Mouse (Mus musculus) liver, embryonic 15.5 days (tissue): ENCODE measurements around the gene Bcl9l. TPM values are rescaled to one million over a fixed set of nuclear protein-coding genes. Genes with fewer than 3 reads are reported as not detected.
A peak's percentile ranks its signal among the peaks of the same experiment; 100 is the strongest.

Source experiments
- ATAC-seq: fragments of 200-750 bp; cut with Nextera tagmentation; 2 replicates; pipeline ENCODE4 v1.8.0; 2017; ENCODE audit warnings: moderate number of reproducible peaks, mild to moderate bottlenecking, moderate library complexity; ENCODE audit not compliant: insufficient read depth
- H3K27ac ChIP-seq: fragments of 300-500 bp; sonication (generic); replicated peaks from 2 replicates; pipeline ENCODE4 v1.5.1; 2015; ENCODE audit warnings: mild to moderate bottlenecking, inconsistent platforms
- H3K27me3 ChIP-seq: fragments of 300-500 bp; sonication (generic); 2 replicates; pipeline ENCODE4 v1.6.1; 2015; ENCODE audit warnings: mild to moderate bottlenecking, inconsistent platforms
- H3K36me3 ChIP-seq: fragments of 300-500 bp; sonication (generic); replicated peaks from 2 replicates; pipeline ENCODE4 v1.6.1; 2015; ENCODE audit warnings: moderate library complexity, mild to moderate bottlenecking, inconsistent platforms
- H3K4me1 ChIP-seq: fragments of 300-500 bp; sonication (generic); replicated peaks from 2 replicates; pipeline ENCODE4 v1.6.1; 2015; ENCODE audit warnings: inconsistent platforms
- H3K4me2 ChIP-seq: fragments of 300-500 bp; sonication (generic); 2 replicates; pipeline ENCODE4 v1.6.1; 2015; ENCODE audit warnings: moderate library complexity, mild to moderate bottlenecking, inconsistent platforms
- H3K4me3 ChIP-seq: fragments of 300-500 bp; sonication (generic); replicated peaks from 2 replicates; pipeline ENCODE4 v1.5.1; 2015; ENCODE audit warnings: mild to moderate bottlenecking, inconsistent platforms
- H3K9ac ChIP-seq: fragments of 300-500 bp; sonication (generic); 2 replicates; pipeline ENCODE4 v1.6.1; 2015; ENCODE audit warnings: moderate library complexity, mild to moderate bottlenecking, inconsistent platforms
- H3K9me3 ChIP-seq: fragments of 300-500 bp; sonication (generic); replicated peaks from 2 replicates; pipeline ENCODE4 v1.6.1; 2016; ENCODE audit warnings: inconsistent platforms
- WGBS: fragments of 180-500 bp; shearing (Covaris S2); methylation state at CpG from one replicate; pipeline ENCODE4 v1.1.7; 2015; ENCODE audit warnings: mixed read lengths; ENCODE audit not compliant: insufficient replicate concordance; 5-methylcytosine and 5-hydroxymethylcytosine counted together
- polyA plus RNA-seq: library from polyadenylated mRNA; unstranded; fragments of >200 nt; fragmentation: Nextera tagmentation; extraction: Ambion mirVana; gene quantifications from 2 replicates; pipeline ENCODE4 v1.2.1, GENCODE M21; 2015

The Bcl9l gene
- polyA plus RNA-seq, 1 experiment from 2014 or later, result 1.9 TPM

- no peak overlapping the region for H3K27ac ChIP-seq
- peak overlapping the region; percentile 67 for H3K4me2 ChIP-seq
- ATAC-seq, result no peak
- H3K9ac ChIP-seq, result no peak overlapping the region
- peaks cover 43% of the 10 kb centered on the region for H3K27me3 ChIP-seq
- H3K4me3 ChIP-seq, result 0 out of 2 replicates have a peak overlapping the region, but pooled peaks have one; percentile 40
- H3K4me1 ChIP-seq, result peaks cover 60% of the 10 kb centered on the region
- no peaks in the 10 kb centered on the region for H3K36me3 ChIP-seq
- H3K9me3 ChIP-seq, result no peaks in the 10 kb centered on the region
- WGBS, result 45% methylated on average over 20 of the region's 20 CpGs
Measured at GRCm38 (mm10) chr9:44499356-44500162, 16.9 kb downstream of the Bcl9l start.

- no peak for ATAC-seq
- 62% methylated on average over 5 of the region's 5 CpGs for WGBS
- H3K9ac ChIP-seq, result no peak overlapping the region
- H3K27me3 ChIP-seq, result peaks cover 43% of the 10 kb centered on the region
- no peak overlapping the region for H3K4me2 ChIP-seq
- no peak overlapping the region for H3K4me3 ChIP-seq
- H3K9me3 ChIP-seq, result no peaks in the 10 kb centered on the region
- H3K4me1 ChIP-seq, result peaks cover 54% of the 10 kb centered on the region
- H3K36me3 ChIP-seq, result no peaks in the 10 kb centered on the region
- H3K27ac ChIP-seq, result no peak overlapping the region
Measured at GRCm38 (mm10) chr9:44500163-44500533, 17.5 kb downstream of the Bcl9l start.

GRCm38 (mm10) chr9:44500638-44501175 lies 18.1 kb downstream of the Bcl9l start:
- Histone ChIP-seq H3K4me2 (no peak overlapping the region), H3K4me3 (no peak overlapping the region), H3K4me1 (peaks cover 51% of the 10 kb centered on the region), H3K9me3 (no peaks in the 10 kb centered on the region), H3K9ac (no peak overlapping the region), H3K36me3 (peaks cover 3% of the 10 kb centered on the region; the same call in 1 of the 2 replicates), H3K27ac (no peak overlapping the region), H3K27me3 (peaks cover 43% of the 10 kb centered on the region)
- no peak for ATAC-seq
- 73% methylated on average over 8 of the region's 8 CpGs for WGBS

- 66% methylated on average over 10 of the region's 10 CpGs for WGBS
- Histone ChIP-seq H3K27me3 (peaks cover 42% of the 10 kb centered on the region), H3K9ac (no peak overlapping the region), H3K4me2 (no peak overlapping the region), H3K4me1 (peaks cover 50% of the 10 kb centered on the region), H3K4me3 (no peak overlapping the region), H3K9me3 (no peaks in the 10 kb centered on the region), H3K27ac (no peak overlapping the region), H3K36me3 (peaks cover 8% of the 10 kb centered on the region; the same call in 1 of the 2 replicates)
- ATAC-seq, result no peak
Measured at GRCm38 (mm10) chr9:44501206-44501879, 18.7 kb downstream of the Bcl9l start.

- no peak overlapping the region for H3K9ac ChIP-seq
- ATAC-seq, result no peak
- no peak overlapping the region for H3K4me3 ChIP-seq
- H3K9me3 ChIP-seq, result no peaks in the 10 kb centered on the region
- peaks cover 44% of the 10 kb centered on the region for H3K4me1 ChIP-seq
- H3K27ac ChIP-seq, result no peak overlapping the region
- WGBS, result 0% methylated on average over 4 of the region's 4 CpGs
- peaks cover 36% of the 10 kb centered on the region for H3K27me3 ChIP-seq
- H3K36me3 ChIP-seq, result peaks cover 13% of the 10 kb centered on the region; the same call in 1 of the 2 replicates
- H3K4me2 ChIP-seq, result no peak overlapping the region
Measured at GRCm38 (mm10) chr9:44502006-44502405, 19.4 kb downstream of the Bcl9l start.

GRCm38 (mm10) chr9:44504893-44505823 lies 22.5 kb downstream of the Bcl9l start:
- ATAC-seq, result no peak
- Histone ChIP-seq H3K4me3 (no peak overlapping the region), H3K4me1 (peaks cover 30% of the 10 kb centered on the region), H3K9ac (no peak overlapping the region), H3K27me3 (peaks cover 4% of the 10 kb centered on the region), H3K4me2 (no peak overlapping the region), H3K9me3 (no peaks in the 10 kb centered on the region), H3K36me3 (peaks cover 13% of the 10 kb centered on the region; the same call in 1 of the 2 replicates), H3K27ac (no peak overlapping the region)
- WGBS, result 68% methylated on average over 20 of the region's 20 CpGs

- Histone ChIP-seq H3K4me2 (peak overlapping the region; percentile 20; the same call in 1 of the 2 replicates), H3K9me3 (no peaks in the 10 kb centered on the region), H3K27me3 (no peaks in the 10 kb centered on the region; the same call in none of the 2 replicates), H3K27ac (no peak overlapping the region), H3K4me3 (no peak overlapping the region), H3K36me3 (peaks cover 13% of the 10 kb centered on the region; the same call in 1 of the 2 replicates), H3K4me1 (peaks cover 33% of the 10 kb centered on the region), H3K9ac (no peak overlapping the region)
- WGBS, result 48% methylated on average over 23 of the region's 23 CpGs
- no peak for ATAC-seq
Measured at GRCm38 (mm10) chr9:44505824-44506467, 23.3 kb downstream of the Bcl9l start.

GRCm38 (mm10) chr9:44506566-44506965 lies 23.9 kb downstream of the Bcl9l start:
- WGBS, result 81% methylated on average over 13 of the region's 13 CpGs

GRCm38 (mm10) chr9:44507345-44507744 lies 24.7 kb downstream of the Bcl9l start:
- Histone ChIP-seq H3K27ac (no peak overlapping the region), H3K4me2 (no peak overlapping the region), H3K4me3 (no peak overlapping the region), H3K9me3 (no peaks in the 10 kb centered on the region), H3K27me3 (no peaks in the 10 kb centered on the region; the same call in 1 of the 2 replicates), H3K4me1 (peaks cover 40% of the 10 kb centered on the region), H3K36me3 (peaks cover 13% of the 10 kb centered on the region; the same call in 1 of the 2 replicates), H3K9ac (no peak overlapping the region)
- ATAC-seq, result no peak
- 72% methylated on average over 6 of the region's 6 CpGs for WGBS

More at GRCm38 (mm10) chr9:44506566-44506965, 23.9 kb downstream of the Bcl9l start:
- ATAC-seq, result no peak
- Histone ChIP-seq H3K4me2 (no peak overlapping the region), H3K4me1 (peaks cover 38% of the 10 kb centered on the region), H3K9me3 (no peaks in the 10 kb centered on the region), H3K27me3 (no peaks in the 10 kb centered on the region; the same call in none of the 2 replicates), H3K4me3 (no peak overlapping the region), H3K27ac (no peak overlapping the region), H3K9ac (no peak overlapping the region), H3K36me3 (peaks cover 13% of the 10 kb centered on the region; the same call in 1 of the 2 replicates)

GRCm38 (mm10) chr9:44508124-44508619 lies 25.5 kb downstream of the Bcl9l start:
- 79% methylated on average over 18 of the region's 18 CpGs for WGBS
- H3K27ac ChIP-seq, result no peak overlapping the region
- no peaks in the 10 kb centered on the region; the same call in 1 of the 2 replicates for H3K27me3 ChIP-seq
- no peak overlapping the region for H3K9ac ChIP-seq
- H3K4me2 ChIP-seq, result no peak overlapping the region
- H3K9me3 ChIP-seq, result no peaks in the 10 kb centered on the region
- peaks cover 13% of the 10 kb centered on the region; the same call in 1 of the 2 replicates for H3K36me3 ChIP-seq
- ATAC-seq, result no peak
- peaks cover 45% of the 10 kb centered on the region for H3K4me1 ChIP-seq
- H3K4me3 ChIP-seq, result no peak overlapping the region
